Mouse (Mus musculus) heart, adult 2 months (tissue): ENCODE results near the gene Zfp2.

ENCODE experiments used
- CTCF ChIP-seq: fragments of 200-600 bp; IDR thresholded peaks from 2 replicates; pipeline ENCODE4 v1.8.1; 2022; ENCODE audit warnings: antibody characterized with exemption, mild to moderate bottlenecking, moderate library complexity
- EP300 ChIP-seq: fragments of 200-500 bp; IDR thresholded peaks from 2 replicates; pipeline ENCODE4 v1.6.1; 2011; ENCODE audit warnings: low read depth, low read length, control low read depth; ENCODE audit not compliant: insufficient read depth
- POLR2A ChIP-seq: fragments of 200-500 bp; IDR thresholded peaks from 2 replicates; pipeline ENCODE4 v1.6.1; 2011; ENCODE audit warnings: mild to moderate bottlenecking, low read depth, low read length, control low read depth; ENCODE audit not compliant: insufficient read depth

DNA sequence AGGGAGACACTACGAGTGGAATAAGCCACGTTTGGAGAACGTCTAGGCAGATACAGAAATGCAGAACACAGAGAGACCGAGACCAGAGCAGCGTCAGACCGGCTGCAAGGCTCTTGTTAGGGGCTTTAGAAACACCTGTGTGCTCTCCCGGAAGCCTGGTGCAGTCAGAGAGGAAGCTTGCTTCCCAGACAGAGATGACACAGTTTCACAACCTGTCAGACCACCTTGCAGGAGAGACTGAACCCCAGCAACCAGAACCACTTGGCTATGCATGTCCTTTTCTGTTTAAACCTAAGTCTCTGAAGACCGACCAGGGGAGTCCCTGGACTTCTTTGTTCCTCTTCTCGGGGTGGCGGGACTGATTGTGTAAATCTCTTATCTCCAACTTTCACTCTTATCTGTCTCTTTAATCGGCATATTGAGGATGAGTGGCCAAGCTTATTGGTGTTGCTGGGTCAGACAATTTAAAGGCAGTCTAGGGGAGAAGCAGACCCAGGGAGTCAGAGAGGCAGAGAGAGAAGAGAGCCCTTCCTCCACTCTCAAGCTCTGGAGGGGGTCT is 65.7 kb downstream of the Zfp2 start, which contains the start of gene Grm6:
- TF ChIP-seq POLR2A (no peak), CTCF (no peak), EP300 (no peak)
